Mouse (Mus musculus): ENCODE results near the gene Plekho1. TPM values are rescaled to one million over a fixed set of nuclear protein-coding genes. Genes with fewer than 3 reads are reported as not detected.
A peak's percentile ranks its signal among the peaks of the same experiment; 100 is the strongest.

Plekho1 gene
- polyA plus RNA-seq, 1 experiment: not detected

DNA sequence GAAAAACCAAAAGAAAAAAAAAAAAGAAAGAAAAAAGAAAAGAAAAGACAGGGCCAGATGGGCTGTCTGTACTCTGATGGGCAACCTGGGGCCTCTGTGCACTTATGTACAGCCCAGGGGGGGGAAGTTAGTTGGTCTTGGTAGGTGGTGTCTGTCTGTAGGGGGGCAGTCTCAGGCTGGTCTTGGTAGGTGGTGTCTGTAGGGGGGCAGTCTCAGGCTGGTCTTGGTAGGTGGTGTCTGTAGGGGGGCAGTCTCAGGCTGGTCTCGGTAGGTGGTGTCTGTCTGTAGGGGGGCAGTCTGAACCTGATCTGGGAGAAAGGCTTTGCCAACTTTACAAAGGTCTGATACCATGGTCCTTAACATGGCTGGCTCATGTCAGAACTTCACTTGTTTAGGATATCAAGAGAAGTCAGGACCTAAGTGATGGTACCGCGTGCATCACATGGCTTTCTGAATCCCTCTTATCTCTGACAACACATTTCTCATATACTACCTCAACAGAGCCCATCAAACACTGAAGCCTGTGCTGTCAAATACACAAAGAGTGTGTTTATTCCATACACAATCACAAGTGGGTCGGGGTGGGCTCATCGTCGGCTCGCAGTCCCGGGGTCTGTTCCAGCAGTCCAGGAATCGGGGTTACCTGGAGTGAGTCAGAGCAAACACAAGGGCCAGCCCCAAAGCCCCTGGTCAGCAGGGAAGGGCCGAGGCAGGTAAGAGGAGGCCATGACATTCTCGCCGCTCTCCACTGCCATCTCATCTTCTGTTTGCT is 3.7 kb upstream of the Plekho1 start:
- Histone ChIP-seq H3K4me3 (ENCODE audit: insufficient read depth, low read depth, low read length) (no peak overlapping the region), H3K4me1 (ENCODE audit: control insufficient read depth, insufficient read depth, low read length) (peaks cover 34% of the 10 kb centered on the region), H3K27ac (ENCODE audit: insufficient read depth, low read depth, low read length) (peak overlapping the region; percentile 93)
- WGBS: 90% methylated on average over 12 of the region's 12 CpGs
- no peak for TF ChIP-seq CTCF (IDR thresholded peaks at IDR 0.05; ENCODE audit: insufficient read depth, low read depth, low read length)
- TF ChIP-seq POLR2A (IDR thresholded peaks at IDR 0.05; ENCODE audit: insufficient read depth, low read depth, low read length): no peak

DNA sequence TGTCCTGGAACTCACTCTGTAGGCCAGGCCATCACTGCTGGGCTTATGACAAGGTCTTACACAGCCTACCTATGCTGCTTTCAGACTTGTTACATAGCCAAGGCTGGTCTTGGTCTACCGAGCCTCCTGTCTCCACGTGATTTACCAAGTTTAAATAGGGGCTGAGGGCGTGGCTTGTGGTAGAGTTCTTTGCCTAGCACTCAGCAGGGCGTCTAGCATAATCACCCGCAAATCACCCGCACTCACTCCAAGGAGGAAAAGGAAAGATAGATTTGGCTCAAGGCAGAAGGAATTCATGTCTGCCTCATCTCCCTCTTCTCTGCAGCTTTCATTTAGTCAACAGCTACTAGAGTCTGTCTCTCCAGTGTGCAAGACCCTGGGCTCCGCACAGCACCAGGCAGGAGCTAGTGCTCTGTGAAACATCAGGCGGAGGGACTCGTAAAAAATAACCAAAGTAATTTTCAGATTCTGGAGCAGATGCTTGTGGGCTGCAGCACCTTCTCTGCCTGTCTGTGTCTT is 1.5 kb upstream of the Plekho1 start:
- 17% methylated on average over 9 of the region's 9 CpGs for WGBS
- TF ChIP-seq POLR2A (IDR thresholded peaks at IDR 0.05; ENCODE audit: insufficient read depth, low read depth, low read length) (no peak), CTCF (IDR thresholded peaks at IDR 0.05; ENCODE audit: insufficient read depth, low read depth, low read length) (no peak)
- Histone ChIP-seq H3K27ac (ENCODE audit: insufficient read depth, low read depth, low read length) (peak overlapping the region; percentile 43), H3K4me3 (ENCODE audit: insufficient read depth, low read depth, low read length) (peak overlapping the region; percentile 11; the same call in 1 of the 2 replicates), H3K4me1 (ENCODE audit: control insufficient read depth, insufficient read depth, low read length) (peaks cover 46% of the 10 kb centered on the region)

DNA sequence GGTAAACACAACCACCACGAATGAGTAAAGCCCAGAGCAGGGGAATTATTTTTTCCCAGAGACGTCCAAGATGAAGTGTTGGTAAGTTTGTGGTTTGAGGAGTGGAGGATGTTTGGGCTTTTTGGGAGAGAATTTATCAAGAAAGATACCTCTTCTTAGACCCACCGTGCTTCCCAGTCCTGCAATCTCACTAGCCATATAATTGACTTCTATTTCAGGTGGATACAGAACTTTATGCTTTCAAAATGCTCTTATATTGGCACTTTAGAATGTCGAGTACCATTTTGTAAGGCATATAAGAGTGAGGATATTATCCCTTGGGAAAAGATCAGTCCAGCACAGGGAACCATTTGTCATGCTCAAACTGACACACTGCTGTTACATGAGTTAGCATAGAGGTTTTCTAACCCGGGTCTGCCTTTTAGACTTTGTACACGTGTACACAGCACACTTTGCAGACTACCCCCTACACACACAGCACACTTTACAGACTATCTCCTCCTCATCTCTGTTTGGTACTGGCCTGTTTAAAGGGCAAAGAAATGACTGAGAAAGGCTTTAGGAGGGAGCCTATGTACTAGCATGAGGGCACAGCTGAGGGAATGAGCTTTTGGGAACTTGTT is 761 bp upstream of the Plekho1 start:
- Histone ChIP-seq H3K4me1 (ENCODE audit: control insufficient read depth, insufficient read depth, low read length) (peaks cover 45% of the 10 kb centered on the region), H3K27ac (ENCODE audit: insufficient read depth, low read depth, low read length) (peak overlapping the region; percentile 69), H3K4me3 (ENCODE audit: insufficient read depth, low read depth, low read length) (peak overlapping the region; percentile 59)
- no peak for TF ChIP-seq CTCF (IDR thresholded peaks at IDR 0.05; ENCODE audit: insufficient read depth, low read depth, low read length)
- no peak for TF ChIP-seq POLR2A (IDR thresholded peaks at IDR 0.05; ENCODE audit: insufficient read depth, low read depth, low read length)
- 9% methylated on average over 6 of the region's 6 CpGs for whole genome bisulfite sequencing

DNA sequence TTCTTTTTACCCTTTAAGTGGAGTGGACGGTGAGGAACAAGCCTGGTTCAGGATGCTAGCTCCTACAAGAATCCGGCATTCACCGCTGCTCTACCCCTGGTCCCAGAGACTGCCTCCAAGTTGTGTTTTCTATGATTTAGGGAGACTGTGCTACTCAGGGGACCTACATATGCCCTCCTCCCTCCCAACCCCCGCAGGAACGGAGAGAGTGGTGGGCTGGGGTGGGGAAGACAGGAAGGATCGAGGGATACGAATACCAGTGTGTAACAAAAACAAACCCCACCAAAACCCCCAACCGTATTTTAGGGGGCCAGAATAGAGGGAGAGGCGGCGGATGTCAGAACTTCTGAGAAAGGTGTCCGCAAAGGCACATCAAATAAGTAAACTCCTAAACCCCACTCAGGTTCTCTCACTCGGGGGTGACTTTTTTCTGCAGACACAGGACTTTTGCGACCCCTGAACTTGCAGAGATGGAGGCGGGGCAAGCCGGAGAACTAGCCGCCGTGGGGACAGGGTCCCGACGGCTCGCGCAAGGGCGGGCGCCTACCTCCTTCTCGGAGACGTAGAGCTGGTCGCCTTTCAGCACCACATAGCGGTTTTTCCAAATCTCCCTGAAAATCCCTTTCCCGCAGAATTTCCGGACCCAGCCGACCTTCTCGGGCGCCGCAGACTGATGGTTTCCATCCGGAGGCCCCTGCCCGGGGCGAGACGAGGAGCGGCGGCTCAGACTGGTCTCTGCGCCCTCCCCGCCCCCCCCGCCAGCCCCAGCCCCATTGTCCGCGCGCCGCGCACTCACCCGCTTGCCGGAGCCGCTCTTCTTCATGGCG is 613 bp downstream of the Plekho1 start:
- Histone ChIP-seq H3K4me1 (ENCODE audit: control insufficient read depth, insufficient read depth, low read length) (peaks cover 47% of the 10 kb centered on the region), H3K4me3 (ENCODE audit: insufficient read depth, low read depth, low read length) (peak overlapping the region; percentile 59), H3K27ac (ENCODE audit: insufficient read depth, low read depth, low read length) (peak overlapping the region; percentile 96)
- TF ChIP-seq CTCF (IDR thresholded peaks at IDR 0.05; ENCODE audit: insufficient read depth, low read depth, low read length): no peak
- TF ChIP-seq POLR2A (IDR thresholded peaks at IDR 0.05; ENCODE audit: insufficient read depth, low read depth, low read length): no peak
- WGBS: 2% methylated on average over 50 of the region's 51 CpGs

DNA sequence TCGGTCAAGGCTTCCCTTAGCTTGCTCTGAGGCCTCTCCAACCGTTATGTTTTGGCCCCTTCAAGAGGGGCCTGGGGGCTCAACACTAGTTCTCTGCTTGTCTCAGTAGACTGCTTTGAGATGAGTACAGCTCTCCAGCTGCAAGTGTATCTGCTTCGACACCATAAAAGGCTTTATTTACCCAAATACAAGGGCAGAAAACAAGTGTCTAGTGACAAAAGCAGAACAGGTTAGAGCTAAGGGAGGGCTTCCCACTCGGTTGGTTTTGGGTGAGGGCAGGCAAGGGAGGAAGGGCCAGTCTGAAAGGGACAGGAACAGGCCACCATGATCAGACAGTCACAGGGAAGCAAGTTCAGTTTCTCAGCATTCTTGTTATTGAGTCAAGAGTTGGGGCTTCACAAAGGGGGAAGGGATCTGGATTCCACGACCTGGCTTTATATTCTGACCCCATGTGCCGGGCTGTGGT is 1.4 kb downstream of the Plekho1 start:
- H3K4me1 ChIP-seq (ENCODE audit: control insufficient read depth, insufficient read depth, low read length): peaks cover 45% of the 10 kb centered on the region
- 4% methylated on average over 6 of the region's 6 CpGs for WGBS
- peak overlapping the region; percentile 96 for H3K27ac ChIP-seq (ENCODE audit: insufficient read depth, low read depth, low read length)
- peak overlapping the region; percentile 59 for H3K4me3 ChIP-seq (ENCODE audit: insufficient read depth, low read depth, low read length)
- TF ChIP-seq POLR2A (IDR thresholded peaks at IDR 0.05; ENCODE audit: insufficient read depth, low read depth, low read length) (no peak), CTCF (IDR thresholded peaks at IDR 0.05; ENCODE audit: insufficient read depth, low read depth, low read length) (no peak)

DNA sequence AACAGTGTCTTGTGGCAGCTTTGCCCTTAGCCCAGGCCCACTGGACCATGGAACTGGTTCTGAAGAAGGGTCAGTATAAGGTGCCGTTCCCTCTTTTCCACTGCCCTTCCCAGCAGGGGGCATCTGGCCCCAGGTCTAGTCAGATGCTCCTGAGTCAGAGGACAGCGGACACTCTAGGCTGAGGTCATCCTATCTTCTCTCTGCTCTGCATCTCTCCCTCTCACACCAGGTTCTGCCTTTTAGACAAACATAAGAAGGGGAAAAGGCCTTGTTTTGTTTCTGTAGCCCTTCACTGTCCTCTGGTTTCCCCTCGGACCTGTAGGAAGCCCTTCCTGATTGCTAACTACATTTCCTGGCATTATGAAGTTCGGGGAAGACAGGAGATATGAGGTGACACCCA is 1.9 kb downstream of the Plekho1 start:
- Histone ChIP-seq H3K4me3 (ENCODE audit: insufficient read depth, low read depth, low read length) (peak overlapping the region; percentile 59), H3K4me1 (ENCODE audit: control insufficient read depth, insufficient read depth, low read length) (peaks cover 45% of the 10 kb centered on the region), H3K27ac (ENCODE audit: insufficient read depth, low read depth, low read length) (peak overlapping the region; percentile 96)
- 5% methylated on average over 4 of the region's 4 CpGs for WGBS
- TF ChIP-seq CTCF (IDR thresholded peaks at IDR 0.05; ENCODE audit: insufficient read depth, low read depth, low read length) (no peak), POLR2A (IDR thresholded peaks at IDR 0.05; ENCODE audit: insufficient read depth, low read depth, low read length) (no peak)

DNA sequence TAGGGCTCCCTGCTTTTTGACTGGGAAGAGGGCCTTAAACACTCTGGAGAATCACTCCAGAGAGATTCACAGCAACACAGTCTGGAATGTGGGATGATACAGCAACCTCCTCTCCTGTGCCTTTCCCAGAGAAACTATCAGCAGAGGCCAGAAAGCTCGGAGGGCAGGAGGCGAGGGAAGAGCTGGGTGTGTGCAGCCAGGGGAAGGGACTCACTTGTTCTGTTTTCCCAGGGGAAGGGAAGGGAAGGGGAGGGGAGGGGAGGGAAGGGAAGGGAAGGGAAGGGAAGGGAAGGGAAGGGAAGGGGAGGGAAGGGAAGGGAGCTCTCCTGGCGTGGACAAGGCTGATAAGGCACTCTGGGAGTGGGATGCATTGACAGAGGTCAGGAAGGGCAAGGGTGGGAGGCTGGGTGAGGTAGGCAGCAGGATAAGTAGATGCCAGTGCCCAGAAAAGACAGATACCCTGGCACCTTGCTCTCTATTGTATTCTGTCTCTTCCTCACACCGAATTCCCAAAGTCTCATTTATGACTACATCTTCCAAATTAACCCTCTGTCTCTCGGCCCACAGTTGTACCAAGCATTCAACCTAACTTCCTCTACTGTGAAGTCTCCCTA is 2.7 kb downstream of the Plekho1 start:
- Histone ChIP-seq H3K4me3 (ENCODE audit: insufficient read depth, low read depth, low read length) (peak overlapping the region; percentile 59), H3K27ac (ENCODE audit: insufficient read depth, low read depth, low read length) (peak overlapping the region; percentile 96), H3K4me1 (ENCODE audit: control insufficient read depth, insufficient read depth, low read length) (peaks cover 45% of the 10 kb centered on the region)
- TF ChIP-seq CTCF (IDR thresholded peaks at IDR 0.05; ENCODE audit: insufficient read depth, low read depth, low read length) (no peak), POLR2A (IDR thresholded peaks at IDR 0.05; ENCODE audit: insufficient read depth, low read depth, low read length) (no peak)
- WGBS: 4% methylated on average over 5 of the region's 5 CpGs

DNA sequence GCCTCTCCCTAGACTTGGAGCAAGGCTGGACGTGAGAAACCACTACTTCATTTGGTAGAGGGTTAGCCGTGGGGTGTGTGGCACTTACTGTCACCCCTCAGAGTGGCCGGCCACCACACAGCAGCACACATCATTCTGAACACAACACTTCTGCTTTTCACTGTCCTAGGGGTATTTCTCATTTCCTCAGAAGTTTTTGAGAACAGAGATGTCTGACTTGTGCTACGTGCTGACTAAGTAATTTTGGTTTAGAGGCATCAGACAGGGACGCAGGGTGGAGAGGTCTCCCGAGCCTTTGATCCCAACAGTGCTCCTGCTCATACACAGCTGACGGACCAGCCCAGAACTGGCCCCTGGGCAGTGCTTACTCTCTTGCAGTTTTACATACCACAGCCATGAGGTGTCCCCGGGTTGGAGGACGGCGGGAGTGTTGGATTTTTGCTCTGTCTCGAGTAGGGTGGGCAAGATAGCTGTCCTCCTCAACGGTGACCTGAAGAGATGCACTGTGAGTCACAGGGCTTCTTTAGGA is 5.3 kb downstream of the Plekho1 start:
- H3K27ac ChIP-seq (ENCODE audit: insufficient read depth, low read depth, low read length): peak overlapping the region; percentile 35
- H3K4me3 ChIP-seq (ENCODE audit: insufficient read depth, low read depth, low read length): no peak overlapping the region
- peaks cover 61% of the 10 kb centered on the region for H3K4me1 ChIP-seq (ENCODE audit: control insufficient read depth, insufficient read depth, low read length)
- TF ChIP-seq POLR2A (IDR thresholded peaks at IDR 0.05; ENCODE audit: insufficient read depth, low read depth, low read length) (no peak), CTCF (IDR thresholded peaks at IDR 0.05; ENCODE audit: insufficient read depth, low read depth, low read length) (no peak)
- WGBS: 80% methylated on average over 12 of the region's 12 CpGs

Data from olfactory bulb, adult 2 months (tissue).